ENCODE assay signal across 8 mouse cellular contexts in the genomic region with DNA sequence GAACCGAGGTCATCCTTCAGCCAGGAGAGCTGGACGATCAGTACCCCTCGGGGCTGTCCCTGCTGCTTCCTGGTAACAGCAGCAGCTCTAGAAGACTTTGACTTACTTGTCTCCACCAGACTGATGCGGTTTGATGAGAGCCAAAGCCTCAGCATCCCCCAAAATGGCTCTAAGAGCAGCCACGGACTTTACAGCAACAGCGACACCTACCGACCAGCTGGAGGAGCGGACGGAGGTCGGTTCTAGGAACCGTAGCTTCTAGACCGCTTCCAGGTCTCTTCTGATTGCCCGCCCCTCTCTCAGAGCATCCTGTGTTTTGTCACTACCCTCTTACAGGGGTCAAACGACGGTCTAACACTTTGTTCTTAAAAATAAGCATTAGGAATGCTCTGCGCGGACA. TPM values are rescaled to one million over a fixed set of nuclear protein-coding genes. Genes with fewer than 3 reads are reported as not detected.
DNase-seq lines count a peak whose midpoint lies in the region; ATAC-seq and TF ChIP-seq lines count a peak whose summit lies in the region.

No protein-coding gene starts in this region.

- H3K4me2 ChIP-seq in heart, embryonic 16.5 days (ENCODE audit: low read depth, low read length), result peak overlapping the region; percentile 39; the same call in 1 of the 2 replicates

- ATAC-seq in heart, embryonic 16.5 days (replicated peaks; ENCODE audit: extremely low read depth, insufficient read depth, low FRiP score), result peak; percentile 61

- no peak overlapping the region for H3K9ac ChIP-seq in ES-E14 (ENCODE audit: insufficient read depth, low read depth, low read length, poor library complexity, severe bottlenecking)
- no peak overlapping the region for H3K9ac ChIP-seq in heart, embryonic 16.5 days (ENCODE audit: low read length)

- peaks cover 2% of the 10 kb centered on the region; the same call in 1 of the 2 replicates for H3K27me3 ChIP-seq in erythroblast, embryonic 14.5 days (ENCODE audit: control insufficient read depth)
- H3K27me3 ChIP-seq in heart, embryonic 16.5 days (ENCODE audit: control insufficient read depth, insufficient read depth, low read length), result peaks cover 3% of the 10 kb centered on the region; the same call in 1 of the 2 replicates

- in situ Hi-C loops in ES-E14 (cut with MboI; ENCODE audit: low sequenced_read_pairs in 2 of 2, unreplicated experiment in 2 of 2), result no loop called here

- no peak overlapping the region for H3K27ac ChIP-seq in ES-E14 (ENCODE audit: insufficient read depth, low read depth, low read length, poor library complexity, severe bottlenecking)
- H3K27ac ChIP-seq in heart, embryonic 16.5 days (ENCODE audit: low read length), result no peak overlapping the region

- peak; percentile 99 for TF ChIP-seq CTCF in brain, embryonic 14.5 days (IDR thresholded peaks at IDR 0.05; ENCODE audit: borderline replicate concordance, extremely low read depth, insufficient read depth, insufficient read length)

- no peak overlapping the region for H3K4me3 ChIP-seq in ES-E14 (ENCODE audit: insufficient read depth in 1 of 2, low read depth in 1 of 2, low read length in 2 of 2, poor library complexity in 1 of 2, severe bottlenecking in 1 of 2)
- peak overlapping the region; percentile 31 for H3K4me3 ChIP-seq in erythroblast, embryonic 14.5 days (replicated peaks)
- H3K4me3 ChIP-seq in heart, embryonic 16.5 days (ENCODE audit: low read length), result no peak overlapping the region

- no peaks in the 10 kb centered on the region for H3K9me3 ChIP-seq in ES-E14 (ENCODE audit: control insufficient read depth, insufficient read depth, low read depth, low read length)
- no peaks in the 10 kb centered on the region for H3K9me3 ChIP-seq in erythroblast, embryonic 14.5 days (ENCODE audit: control insufficient read depth, low read length)
- no peaks in the 10 kb centered on the region for H3K9me3 ChIP-seq in heart, embryonic 16.5 days (replicated peaks; ENCODE audit: control insufficient read depth, low read length)

- TF ChIP-seq POLR2A in brain, embryonic 14.5 days (IDR thresholded peaks at IDR 0.05; ENCODE audit: borderline replicate concordance, extremely low read depth, insufficient read depth, insufficient read length, poor library complexity, severe bottlenecking), result no peak

- DNase-seq in ES-E14 (ENCODE audit: low read depth, low spot score), result peak; percentile 90
- peak; percentile 90 for DNase-seq in brain, embryonic 14.5 days (ENCODE audit: low read depth)
- peak; percentile 67 to 88 for DNase-seq in kidney, postnatal 36 days
- DNase-seq in lung, postnatal 36 days, result peak; percentile 74
- peak; percentile 66 to 72 for DNase-seq in right cerebral cortex, adult 2 months (ENCODE audit: low spot score in 2 of 2)
- DNase-seq in urinary bladder, postnatal 36 days (ENCODE audit: low spot score in 2 of 2), result peak; percentile 32 to 51

- 5% methylated on average over 17 of the region's 17 CpGs for WGBS in heart, embryonic 16.5 days

- H3K36me3 ChIP-seq in ES-E14 (ENCODE audit: control insufficient read depth, insufficient read depth, low read length, poor library complexity, severe bottlenecking), result no peaks in the 10 kb centered on the region
- H3K36me3 ChIP-seq in erythroblast, embryonic 14.5 days (ENCODE audit: control insufficient read depth), result no peaks in the 10 kb centered on the region
- H3K36me3 ChIP-seq in heart, embryonic 16.5 days (ENCODE audit: control insufficient read depth, insufficient read depth), result no peaks in the 10 kb centered on the region

- H3K4me1 ChIP-seq in ES-E14 (ENCODE audit: control insufficient read depth in 2 of 2, insufficient read depth in 2 of 2, low read length in 2 of 2, poor library complexity in 1 of 2), result peaks cover 0 to 5% of the 10 kb centered on the region in 2 experiments; a peak in 3 of 4 replicates
- peaks cover 29% of the 10 kb centered on the region for H3K4me1 ChIP-seq in erythroblast, embryonic 14.5 days (ENCODE audit: control insufficient read depth)
- no peaks in the 10 kb centered on the region; the same call in 1 of the 2 replicates for H3K4me1 ChIP-seq in heart, embryonic 16.5 days (ENCODE audit: control insufficient read depth, insufficient read depth, low read length)

TF ChIP-seq in ES-E14, 5 proteins besides CTCF, POLR2A, EP300 and RAD21:
- TF ChIP-seq HCFC1 (IDR thresholded peaks at IDR 0.05; ENCODE audit: borderline replicate concordance, insufficient read depth, low read length), result peak; percentile 55; the same call in 1 of the 2 replicates
- TF ChIP-seq ZNF384 (IDR thresholded peaks at IDR 0.05; ENCODE audit: low read depth, low read length), result no peak
- peak; percentile 73; the same call in 1 of the 2 replicates for TF ChIP-seq ZC3H11A (IDR thresholded peaks at IDR 0.05; ENCODE audit: borderline replicate concordance, low read depth, low read length)
- no peak for TF ChIP-seq CHD2 (IDR thresholded peaks at IDR 0.05; ENCODE audit: low read depth, low read length)
TF ChIP-seq in ES-E14: peak in this region for 2.

RNA-seq across cellular contexts. Expression of gene Letmd1, which starts 11.5 kb away (rescaled TPM):
- 7.8 and 11.2 TPM in 2 replicates for total RNA-seq in ES-E14 (2012; rRNA removed)
- polyA plus RNA-seq in brain, embryonic 14.5 days (2012; rRNA removed), result 83.8 and 88.4 TPM in 2 replicates
- polyA plus RNA-seq in erythroblast, embryonic 14.5 days (2012), result 0.62 and 1.0 TPM in 2 replicates
- polyA plus RNA-seq in heart, embryonic 16.5 days (2015; fragmentation: Nextera tagmentation; extraction: Ambion mirVana), result 15.3 and 15.5 TPM in 2 replicates

RNA-seq across cellular contexts. Expression of gene Slc11a2, which starts 32.5 kb away (rescaled TPM):
- 59.8 and 67.1 TPM in 2 replicates for total RNA-seq in ES-E14 (2012; rRNA removed)
- 37.6 and 45.6 TPM in 2 replicates for polyA plus RNA-seq in brain, embryonic 14.5 days (2012; rRNA removed)
- polyA plus RNA-seq in erythroblast, embryonic 14.5 days (2012), result 1.8 and 2.7 TPM in 2 replicates
- 15.3 and 18.6 TPM in 2 replicates for polyA plus RNA-seq in heart, embryonic 16.5 days (2015; fragmentation: Nextera tagmentation; extraction: Ambion mirVana)

RNA-seq across cellular contexts. Expression of gene Gm5475, which starts 35.4 kb away (rescaled TPM):
- 0.11 TPM in 1 of 2 replicates, not detected in the other for total RNA-seq in ES-E14 (2012; rRNA removed)
- polyA plus RNA-seq in brain, embryonic 14.5 days (2012; rRNA removed), result 0.03 TPM in 1 of 2 replicates, not detected in the other
- not detected in 2 replicates for polyA plus RNA-seq in erythroblast, embryonic 14.5 days (2012)
- polyA plus RNA-seq in heart, embryonic 16.5 days (2015; fragmentation: Nextera tagmentation; extraction: Ambion mirVana), result not detected in 2 replicates

RNA-seq across cellular contexts. Expression of gene Csrnp2, which starts 37.9 kb away (rescaled TPM):
- 8.1 and 14.6 TPM in 2 replicates for total RNA-seq in ES-E14 (2012; rRNA removed)
- 40.2 and 40.9 TPM in 2 replicates for polyA plus RNA-seq in brain, embryonic 14.5 days (2012; rRNA removed)
- polyA plus RNA-seq in erythroblast, embryonic 14.5 days (2012), result 0.01 TPM in 1 of 2 replicates, not detected in the other
- 7.2 and 8.3 TPM in 2 replicates for polyA plus RNA-seq in heart, embryonic 16.5 days (2015; fragmentation: Nextera tagmentation; extraction: Ambion mirVana)
